27 mouse cellular contexts compared by ENCODE assay signal in the genomic region with DNA sequence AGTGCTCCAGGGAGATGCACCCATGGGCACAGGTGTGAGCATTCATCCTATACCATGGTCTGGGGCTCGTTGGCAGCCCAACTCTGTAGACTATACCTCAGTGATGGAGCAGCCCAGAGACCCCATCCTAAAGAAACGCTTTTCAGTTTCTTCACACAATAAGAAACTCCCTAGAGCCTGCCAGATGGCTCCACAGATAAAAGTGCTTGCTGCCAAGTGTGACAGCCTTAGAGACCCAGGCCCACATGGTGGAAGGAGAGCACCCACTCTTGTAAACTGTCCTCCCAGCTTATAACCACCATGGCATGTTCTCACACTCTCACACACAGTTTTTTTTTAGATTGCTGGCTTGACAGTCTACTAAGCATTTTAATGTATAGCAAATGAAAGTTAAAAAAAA.
"Had no signal": no experiment of that assay in that cellular context is flagged by ENCODE, and none has a peak within 500 bp of the region (broad histone marks: within the 10 kb centered on the region; RNA-seq: fewer than 3 reads in every experiment).

No protein-coding gene starts in this region.

- ATAC-seq: hindbrain, postnatal 0 days; intestine, embryonic 16.5 days; liver, embryonic 12.5 days had no signal

- H3K27me3 ChIP-seq: heart, embryonic 12.5 days; hindbrain, embryonic 12.5 days; hindbrain, embryonic 15.5 days; kidney, embryonic 15.5 days; limb, embryonic 13.5 days; limb, embryonic 15.5 days; liver, embryonic 12.5 days had no signal

- H3K4me1 ChIP-seq: heart, embryonic 10.5 days; heart, embryonic 12.5 days; hindbrain, embryonic 10.5 days; hindbrain, embryonic 12.5 days; hindbrain, embryonic 15.5 days; kidney, embryonic 15.5 days; limb, embryonic 13.5 days; limb, embryonic 15.5 days; liver, embryonic 12.5 days had no signal

- H3K36me3 ChIP-seq: heart, embryonic 10.5 days; heart, embryonic 12.5 days; hindbrain, embryonic 10.5 days; hindbrain, embryonic 12.5 days; hindbrain, embryonic 15.5 days; kidney, embryonic 15.5 days; limb, embryonic 13.5 days; limb, embryonic 15.5 days; liver, embryonic 12.5 days had no signal

- H3K27ac ChIP-seq: gastrocnemius, adult 2 months; heart, embryonic 10.5 days; hindbrain, embryonic 10.5 days; hindbrain, embryonic 12.5 days; hindbrain, embryonic 15.5 days; hindbrain, postnatal 0 days; kidney, embryonic 15.5 days; kidney, postnatal 0 days; limb, embryonic 13.5 days; limb, embryonic 15.5 days; liver, embryonic 12.5 days; liver, embryonic 14.5 days had no signal

- H3K4me3 ChIP-seq: gastrocnemius, adult 2 months; heart, embryonic 10.5 days; heart, embryonic 12.5 days; hindbrain, embryonic 10.5 days; hindbrain, embryonic 12.5 days; hindbrain, embryonic 15.5 days; kidney, embryonic 15.5 days; limb, embryonic 13.5 days; limb, embryonic 15.5 days; liver, embryonic 12.5 days had no signal

- H3K9me3 ChIP-seq: heart, embryonic 10.5 days; heart, embryonic 12.5 days; hindbrain, embryonic 10.5 days; hindbrain, embryonic 12.5 days; hindbrain, embryonic 15.5 days; kidney, embryonic 15.5 days; limb, embryonic 13.5 days; limb, embryonic 15.5 days; liver, embryonic 12.5 days had no signal

- H3K9ac ChIP-seq: heart, embryonic 12.5 days; hindbrain, embryonic 12.5 days; hindbrain, embryonic 15.5 days; kidney, embryonic 15.5 days; limb, embryonic 13.5 days; limb, embryonic 15.5 days; liver, embryonic 12.5 days; liver, embryonic 14.5 days had no signal

- H3K4me2 ChIP-seq: heart, embryonic 12.5 days; hindbrain, embryonic 12.5 days; hindbrain, embryonic 15.5 days; kidney, embryonic 15.5 days; limb, embryonic 13.5 days; limb, embryonic 15.5 days; liver, embryonic 12.5 days had no signal

- DNase-seq: gastrocnemius, adult 2 months; gastrocnemius, postnatal 10 days; gastrocnemius, postnatal 25 days; heart, adult 18-20 months; heart, postnatal 10 days; heart, postnatal 4 days; kidney, adult 11 months; kidney, adult 2 months; kidney, adult 9 months; kidney, postnatal 14 days; kidney, postnatal 36 days; layer of hippocampus, adult 9-11 months; layer of hippocampus, postnatal 36 days; left cerebral cortex, postnatal 4 days had no signal
